Mouse (Mus musculus): ENCODE results near the gene Thumpd3.

The Thumpd3 gene

GRCm38 (mm10) chr6:113037946-113038734 is 7.9 kb upstream of the Thumpd3 start:
- peak; percentile 94 for DNase-seq

DNA sequence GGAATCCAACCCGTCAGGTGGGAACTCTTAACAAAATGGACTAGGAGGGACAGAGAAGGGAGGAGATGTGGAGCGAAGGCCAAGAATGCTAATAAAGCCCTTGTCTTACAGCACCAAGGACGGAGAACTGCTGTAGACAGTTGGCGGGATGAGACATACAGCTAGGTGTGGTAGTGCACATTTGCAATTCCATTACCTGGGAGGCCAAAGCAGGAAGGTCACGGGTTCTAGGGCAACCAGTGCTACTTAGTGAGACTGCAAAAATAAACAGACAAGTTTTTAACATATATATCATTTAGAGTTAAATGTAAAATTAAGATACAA is 7.3 kb upstream of the Thumpd3 start:
- peak; percentile 84 for DNase-seq

GRCm38 (mm10) chr6:113040319-113040718 is 5.7 kb upstream of the Thumpd3 start:
- peak; percentile 2 for DNase-seq

DNA sequence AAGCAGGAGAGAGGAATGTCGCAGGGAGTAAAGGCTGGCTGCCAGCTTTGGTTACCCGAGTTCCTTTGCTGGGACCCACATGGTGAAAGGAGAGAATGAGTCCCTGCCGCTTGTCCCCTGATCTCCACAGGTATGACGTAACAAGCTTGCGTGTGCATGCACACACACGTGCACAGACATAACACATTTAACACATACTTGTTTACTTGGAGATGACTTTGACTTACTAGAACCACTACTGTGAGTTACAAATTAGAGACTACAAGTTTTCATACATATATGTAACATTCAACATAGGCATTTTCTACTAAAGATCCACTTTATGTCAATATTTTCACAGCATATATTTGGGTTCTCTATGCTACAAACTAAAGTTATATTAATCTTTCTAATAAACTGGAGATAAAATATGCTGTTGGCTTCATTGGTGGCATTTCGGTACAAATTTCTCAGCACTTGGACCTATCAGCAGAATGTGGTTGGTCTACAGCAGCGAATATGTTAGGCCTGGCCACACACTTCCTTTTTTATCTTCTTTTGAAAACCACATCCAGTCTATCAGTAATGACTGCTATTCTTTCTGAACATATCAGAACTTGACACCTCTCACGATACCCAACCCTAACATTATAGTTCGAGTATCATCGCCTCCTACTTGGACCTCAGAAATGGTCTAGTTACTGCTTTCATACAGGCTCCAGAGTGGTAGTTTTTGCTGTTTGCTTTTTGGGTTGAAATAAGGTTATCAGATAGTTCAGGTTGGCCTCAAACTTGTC is 4.6 kb upstream of the Thumpd3 start:
- peak; percentile 64 for DNase-seq

- DNase-seq, result no peak
Measured at GRCm38 (mm10) chr6:113045575-113045974, 450 bp upstream of the Thumpd3 start.

DNA sequence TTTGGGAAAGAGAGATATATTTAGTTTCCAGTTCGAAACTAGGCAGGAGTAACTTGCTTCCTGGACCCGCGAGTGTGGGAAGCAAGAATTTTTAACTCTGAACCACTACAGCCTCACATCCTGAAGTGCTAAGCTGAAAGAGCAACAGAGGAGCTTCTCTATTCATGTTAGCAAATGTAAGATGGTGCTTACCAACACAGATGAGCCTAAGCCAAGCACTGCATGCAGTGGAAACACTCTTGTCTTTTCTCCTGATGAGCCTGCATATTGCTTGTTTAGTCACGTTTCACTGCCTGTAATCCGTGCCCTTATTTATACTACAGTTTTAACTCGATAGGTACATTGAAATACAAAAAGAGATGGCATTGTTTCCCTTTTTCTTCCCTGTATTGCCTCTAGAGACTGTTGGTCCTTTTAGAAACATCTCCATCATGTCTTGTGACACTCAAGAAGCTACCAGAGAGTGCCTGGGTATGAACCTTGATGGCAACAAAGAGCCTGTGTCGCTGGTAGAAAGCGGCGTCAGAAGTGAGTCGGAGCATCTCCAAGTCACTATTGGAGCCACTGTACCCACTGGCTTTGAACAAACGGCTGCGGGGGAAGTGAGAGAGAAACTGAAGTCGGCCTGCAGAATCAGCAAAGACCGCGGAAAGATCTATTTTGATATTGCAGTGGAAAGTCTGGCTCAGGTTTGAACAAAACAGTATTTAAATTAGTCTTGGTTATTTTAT is 1.2 kb downstream of the Thumpd3 start:
- peak; percentile 93 for DNase-seq

DNA sequence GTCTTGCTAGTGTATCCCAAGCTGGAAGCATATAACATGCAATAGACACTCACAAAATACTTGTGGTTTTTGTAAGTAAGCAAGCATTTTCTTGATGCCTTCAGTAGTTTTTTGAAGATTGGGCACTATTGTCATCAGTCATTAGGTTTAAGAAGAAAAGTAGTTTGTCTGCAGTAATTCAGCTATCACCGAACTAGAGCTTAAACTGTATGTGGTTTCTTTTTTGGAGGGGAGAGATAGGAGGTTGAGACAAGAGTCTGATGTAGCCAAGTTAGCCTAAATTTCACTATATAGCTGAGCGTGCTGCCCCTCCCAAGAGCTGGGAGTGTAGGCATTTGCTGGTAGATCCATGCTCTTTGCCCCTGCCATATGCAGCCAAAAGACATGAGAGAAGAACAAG is 2.3 kb downstream of the Thumpd3 start:
- DNase-seq, result no peak

DNA sequence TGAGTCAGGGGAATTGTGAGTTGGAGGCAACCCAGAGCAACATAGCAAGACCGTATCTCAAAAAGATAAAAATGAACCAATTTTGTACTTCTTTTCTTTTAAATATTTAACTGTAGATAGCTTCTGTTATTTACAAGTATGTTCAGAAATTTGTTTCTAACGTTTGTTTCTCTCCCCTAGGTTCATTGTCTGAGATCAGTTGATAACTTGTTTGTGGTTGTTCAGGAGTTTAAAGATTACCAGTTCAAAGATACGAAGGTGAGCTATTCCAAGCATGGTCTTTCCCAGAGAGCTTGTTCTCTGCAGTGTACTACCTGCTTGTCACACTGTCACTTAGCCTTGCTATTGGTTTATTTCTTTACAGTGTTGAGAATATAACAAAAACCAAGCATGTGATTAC is 3.1 kb downstream of the Thumpd3 start:
- no peak for DNase-seq

GRCm38 (mm10) chr6:113052972-113053371 is 6.9 kb downstream of the Thumpd3 start:
- DNase-seq, result no peak

DNA sequence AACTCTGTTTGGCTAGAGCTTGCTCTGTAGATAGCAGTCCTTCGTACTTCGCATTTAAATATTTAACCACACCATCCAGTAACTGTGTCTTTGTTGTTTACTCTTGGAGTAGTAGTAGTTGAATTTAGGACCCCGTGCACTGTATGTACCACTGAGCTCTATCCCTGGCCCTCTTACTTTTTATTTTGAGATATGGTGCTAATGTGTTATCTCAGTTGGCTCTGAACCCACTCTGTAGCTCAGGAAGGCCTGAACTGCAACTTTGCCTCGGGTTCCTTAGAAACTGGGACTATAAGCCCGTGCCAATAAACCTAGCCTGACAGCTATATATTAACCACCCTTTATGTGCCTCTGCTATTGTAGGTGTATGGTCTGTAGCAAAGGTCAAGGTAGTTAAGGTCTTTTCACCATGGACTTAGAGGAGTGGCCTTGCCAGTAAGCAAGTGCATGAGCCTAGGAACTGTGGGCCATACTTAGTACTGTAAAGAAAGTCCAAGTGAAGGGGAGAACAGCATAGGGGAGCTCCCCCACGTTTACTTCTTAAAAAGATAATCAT is 8.6 kb downstream of the Thumpd3 start:
- no peak for DNase-seq

DNA sequence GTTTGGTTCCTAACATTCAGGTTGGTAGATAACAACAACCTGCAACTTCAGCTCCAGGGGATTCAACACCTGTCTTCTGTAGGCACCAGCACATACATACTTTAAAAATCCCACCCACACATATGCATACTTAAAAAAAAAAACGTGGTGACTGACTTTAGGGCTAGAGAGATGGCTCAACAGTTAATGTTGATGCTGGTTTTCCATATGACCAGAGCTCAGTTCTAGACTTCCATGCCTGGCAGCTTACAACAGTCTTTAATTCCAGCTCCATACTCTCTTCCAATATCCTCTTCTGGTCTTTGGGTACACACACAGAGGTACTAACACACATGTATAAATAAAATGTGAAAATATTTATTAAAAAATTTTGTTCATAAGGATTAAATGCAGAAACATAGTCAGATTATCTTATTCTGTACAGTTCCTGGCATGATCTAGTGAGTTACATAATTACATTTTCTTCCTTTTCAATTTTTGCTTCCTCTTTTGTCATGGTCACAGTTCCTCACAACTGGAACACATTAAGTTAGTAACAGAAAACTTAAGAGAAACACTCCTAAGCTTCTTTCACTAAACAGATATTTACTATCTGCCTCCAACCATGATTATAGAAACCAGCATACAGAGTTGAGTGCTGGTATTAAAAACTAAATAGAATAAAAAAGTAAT is 15.0 kb downstream of the Thumpd3 start:
- DNase-seq, result no peak

- DNase-seq, result no peak
Measured at GRCm38 (mm10) chr6:113062253-113062652, 16.2 kb downstream of the Thumpd3 start.

DNA sequence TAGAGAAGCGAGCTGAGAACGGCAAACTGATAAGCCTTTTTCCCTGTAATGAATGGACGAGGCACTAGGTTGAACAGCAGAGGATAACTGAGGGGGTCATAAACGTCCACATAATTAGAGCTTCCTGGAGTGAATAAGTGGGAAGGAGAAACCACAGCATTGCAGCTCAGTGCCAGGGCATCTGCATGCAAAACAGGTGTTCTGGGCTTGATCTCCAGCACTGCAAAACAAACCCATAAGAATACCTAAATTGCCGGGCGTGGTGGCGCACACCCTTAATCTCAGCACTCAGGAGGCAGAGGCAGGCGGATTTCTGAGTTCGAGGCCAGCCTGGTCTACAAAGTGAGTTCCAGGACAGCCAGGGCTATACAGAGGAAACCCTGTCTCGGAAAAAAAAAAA is 17.3 kb downstream of the Thumpd3 start:
- no peak for DNase-seq

DNA sequence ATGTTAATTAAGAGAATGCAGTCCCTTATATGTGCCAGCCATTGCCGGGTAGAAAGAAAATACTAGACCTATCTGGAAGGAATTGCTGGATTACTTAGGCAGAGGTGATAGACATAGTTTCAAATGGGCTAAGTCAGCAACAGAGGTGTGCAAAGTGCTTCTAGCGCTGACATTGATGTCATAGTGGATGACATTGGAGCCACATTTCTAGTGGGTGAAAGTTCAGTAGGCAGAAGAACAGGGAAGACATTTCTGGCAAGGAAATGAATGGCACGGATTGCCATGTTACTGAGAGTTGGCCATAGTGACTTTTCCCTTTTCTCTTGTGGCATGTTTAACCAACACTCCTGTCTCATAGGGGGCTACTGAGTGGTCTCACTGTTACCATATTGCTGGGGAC is 19.2 kb downstream of the Thumpd3 start:
- no peak for DNase-seq

- no peak for DNase-seq
Measured at GRCm38 (mm10) chr6:113069154-113069553, 23.1 kb downstream of the Thumpd3 start.

GRCm38 (mm10) chr6:113075261-113075660 is 29.2 kb downstream of the Thumpd3 start:
- DNase-seq, result no peak

DNA sequence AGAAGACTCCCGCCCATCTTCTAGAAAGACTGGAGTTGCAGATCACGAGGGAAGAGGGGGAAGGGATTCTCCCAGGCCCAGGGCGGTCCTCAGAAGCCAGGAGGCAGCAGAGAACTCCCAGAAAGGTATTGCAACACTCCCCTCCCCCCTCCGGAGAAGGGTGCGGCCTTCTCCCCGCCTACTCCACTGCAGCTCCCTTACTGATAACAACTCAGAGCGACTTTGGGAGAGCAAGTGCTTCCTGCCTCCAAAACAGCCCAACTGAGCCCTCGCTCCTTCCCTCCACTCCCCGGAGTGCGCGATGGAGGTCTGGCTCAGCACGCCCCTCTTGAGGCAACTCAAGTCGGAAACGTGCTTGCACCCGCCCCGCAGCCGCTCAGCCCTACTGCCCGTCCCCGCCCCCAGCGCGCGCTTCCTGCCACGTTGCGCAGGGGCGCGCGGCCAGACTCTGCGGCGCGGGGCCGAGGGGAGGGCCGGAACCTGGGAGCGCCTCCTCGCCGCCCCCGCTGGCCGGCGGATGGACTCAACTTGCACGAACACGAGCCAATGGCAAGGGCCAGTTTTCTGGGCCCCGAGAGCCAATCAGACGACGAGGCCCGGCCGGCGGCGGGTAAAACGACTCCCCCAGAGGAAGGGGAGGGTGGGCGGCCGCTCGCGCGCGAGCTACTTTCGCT is 30.1 kb downstream of the Thumpd3 start:
- peak; percentile 100 for DNase-seq

GRCm38 (mm10) chr6:113076686-113077516 is 30.9 kb downstream of the Thumpd3 start, which contains the start of gene Setd5:
TSS of gene Setd5 (plus strand) at chr6:113077365.
- peak; percentile 100 for DNase-seq

DNA sequence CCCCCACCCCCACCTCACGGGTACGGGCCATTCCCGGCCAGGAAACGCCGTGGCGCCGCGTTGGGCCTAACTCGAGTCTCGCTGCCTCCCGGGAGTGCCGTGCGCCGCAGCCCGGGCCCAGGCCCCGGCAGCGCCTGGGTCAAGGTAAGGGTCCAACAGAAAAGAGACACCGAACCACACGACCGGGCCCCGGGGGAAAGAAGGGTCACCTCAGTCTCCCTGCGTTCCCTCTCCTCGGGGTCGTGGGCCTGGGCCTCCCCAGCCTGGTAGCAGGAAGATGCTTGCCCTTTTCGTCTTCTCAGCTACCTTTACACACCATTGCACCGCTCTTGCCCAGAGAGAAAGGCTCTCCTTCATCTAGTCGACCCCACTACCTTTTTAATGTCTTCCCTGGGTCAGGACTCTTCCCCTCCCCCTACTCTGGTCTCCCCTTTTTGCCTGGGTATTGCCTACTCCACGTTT is 31.6 kb downstream of the Thumpd3 start:
- no peak for DNase-seq

DNA sequence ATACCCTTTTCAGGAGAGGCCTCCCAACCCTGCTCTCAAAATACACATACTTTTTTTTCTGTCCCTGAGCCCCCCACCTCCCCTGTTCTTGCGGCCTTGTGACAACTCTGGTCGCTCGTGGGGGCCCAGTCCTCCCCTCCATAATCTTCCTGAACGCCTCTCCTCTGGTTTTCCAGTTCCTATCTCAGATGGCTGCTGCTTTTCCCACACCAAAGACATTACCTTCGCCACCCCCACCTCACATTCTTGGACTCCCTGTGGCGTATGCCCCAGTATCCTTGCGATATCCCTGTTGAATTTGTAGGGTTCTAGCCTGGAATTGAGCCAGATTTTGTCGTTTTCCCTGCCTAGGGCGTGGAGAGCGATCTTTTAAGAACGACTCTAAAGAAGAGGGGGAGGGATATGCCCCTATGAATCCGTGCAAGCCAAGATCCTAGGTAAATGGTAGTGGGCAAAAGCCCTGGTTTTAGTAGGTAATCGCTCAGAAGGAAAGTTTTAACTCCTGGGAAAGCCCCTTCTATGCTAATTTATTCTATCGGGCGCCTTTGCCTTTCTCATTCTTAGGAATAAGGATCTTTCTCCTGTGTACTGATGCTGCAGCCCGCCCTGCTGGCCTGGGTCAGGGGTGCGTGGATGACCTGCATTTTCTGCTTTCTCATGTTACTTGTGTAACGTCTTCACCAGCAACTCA is 32.2 kb downstream of the Thumpd3 start:
- peak; percentile 96 for DNase-seq
